Mouse (Mus musculus) spleen, adult 12 weeks (tissue): ENCODE measurements around the gene Cdhr1.

Experiments used
- DNase-seq: peaks from one replicate; pipeline ENCODE4 v3.0.0; 2022; ENCODE audit warnings: low spot score

Cdhr1 gene

DNA sequence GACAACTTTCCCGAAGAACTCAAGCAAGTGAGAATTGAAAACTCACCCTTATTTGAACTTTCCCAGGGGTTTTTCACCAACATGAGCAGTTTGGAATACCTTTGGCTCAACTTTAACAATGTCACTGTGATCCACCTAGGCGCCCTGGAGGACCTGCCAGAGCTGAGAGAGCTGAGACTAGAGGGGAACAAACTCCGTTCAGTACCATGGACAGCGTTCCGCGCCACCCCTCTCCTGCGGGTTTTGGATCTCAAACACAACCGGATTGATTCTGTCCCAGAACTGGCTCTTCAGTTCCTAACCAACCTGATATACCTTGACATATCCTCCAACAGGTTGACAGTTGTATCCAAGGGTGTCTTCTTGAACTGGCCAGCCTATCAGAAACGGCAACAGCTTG lies 29.6 kb downstream of the Cdhr1 start:
- DNase-seq: no peak

DNA sequence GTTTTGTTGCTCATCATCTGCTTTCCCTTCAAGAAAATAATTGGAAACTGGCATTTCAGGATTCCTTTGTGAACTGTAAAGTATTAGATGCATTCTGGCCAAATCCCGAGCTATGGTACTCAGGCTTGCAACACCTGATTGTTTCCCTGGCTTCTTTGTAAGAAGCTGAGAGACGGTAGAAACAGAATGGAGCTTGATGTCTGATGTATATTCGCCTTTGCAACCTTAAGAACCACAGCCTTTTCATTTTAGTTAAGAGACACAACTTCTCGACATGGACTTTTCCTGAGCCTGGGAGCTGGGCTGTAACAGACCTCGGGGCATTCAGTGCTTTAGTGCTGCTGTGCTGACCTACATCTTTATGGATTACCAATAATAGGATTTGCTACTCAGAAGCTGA lies 30.5 kb downstream of the Cdhr1 start, which contains the start of gene Lrit2:
Gene Lrit2 (plus strand): TSS at position 301 of the 400 bp plus-strand sequence.
- DNase-seq: no peak

DNA sequence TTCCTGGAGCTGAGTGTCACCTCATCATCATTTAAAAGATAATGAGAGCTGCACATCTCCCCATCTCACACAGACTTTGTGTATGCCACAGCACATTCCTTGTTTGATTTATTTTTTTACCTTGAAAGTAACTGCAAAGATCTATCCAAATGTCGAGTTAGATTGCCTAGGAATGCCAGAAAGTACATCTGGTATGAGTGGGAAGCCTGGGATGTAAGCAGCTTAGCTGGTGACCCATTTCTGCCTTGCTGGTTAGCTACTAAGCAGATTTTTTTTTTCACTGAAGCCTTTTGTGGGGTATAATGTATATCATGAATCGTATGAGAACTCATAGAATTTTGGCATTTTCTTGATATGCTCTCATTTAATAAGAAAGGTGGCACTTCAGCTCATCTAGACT lies 31.5 kb downstream of the Cdhr1 start:
- no peak for DNase-seq

DNA sequence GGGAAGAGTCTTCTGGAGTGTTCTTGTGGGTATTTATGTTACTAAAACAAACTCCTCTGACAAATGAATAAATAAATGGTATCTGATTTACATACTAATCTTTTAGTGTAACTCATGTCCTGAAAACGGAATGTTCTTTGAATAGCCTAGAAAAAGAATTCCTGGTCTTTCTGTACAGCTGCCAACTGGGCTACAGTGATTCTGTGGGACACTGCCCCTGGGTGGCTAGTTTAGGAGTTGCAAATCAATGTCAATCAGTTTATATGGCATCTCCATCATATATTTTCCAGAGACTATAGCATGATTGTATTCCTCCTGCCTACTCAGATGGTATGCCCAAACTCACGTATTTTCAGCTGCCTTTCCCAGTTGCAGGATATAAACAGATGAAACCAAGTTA lies 33.3 kb downstream of the Cdhr1 start:
- DNase-seq: no peak

DNA sequence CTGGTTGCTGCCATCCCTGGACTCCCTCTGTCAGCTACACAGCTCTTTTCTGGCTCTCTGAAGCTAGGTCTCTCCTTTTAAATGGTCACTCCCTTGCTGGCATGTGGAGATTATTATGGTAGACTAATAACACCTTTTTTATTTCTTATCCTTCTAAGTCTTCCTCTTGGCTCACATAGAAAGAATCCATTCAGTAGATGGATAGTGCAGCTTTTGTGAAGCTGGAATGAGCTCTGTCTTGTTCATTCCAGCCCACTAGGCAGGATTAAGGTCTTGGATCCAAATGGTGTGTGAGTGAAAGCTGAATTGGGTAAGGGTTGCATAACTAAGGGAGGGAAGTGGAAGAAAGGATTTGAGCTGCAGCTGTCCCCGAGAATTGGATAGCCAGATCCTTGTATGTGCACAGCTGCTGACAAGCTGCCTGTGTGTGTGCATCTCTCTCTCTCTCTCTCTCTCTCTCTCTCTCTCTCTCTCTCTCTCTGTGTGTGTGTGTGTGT lies 49.2 kb downstream of the Cdhr1 start, which contains the start of gene Rgr:
Gene Rgr (minus strand): TSS at position 51 of the 497 bp plus-strand sequence.
- DNase-seq: no peak

DNA sequence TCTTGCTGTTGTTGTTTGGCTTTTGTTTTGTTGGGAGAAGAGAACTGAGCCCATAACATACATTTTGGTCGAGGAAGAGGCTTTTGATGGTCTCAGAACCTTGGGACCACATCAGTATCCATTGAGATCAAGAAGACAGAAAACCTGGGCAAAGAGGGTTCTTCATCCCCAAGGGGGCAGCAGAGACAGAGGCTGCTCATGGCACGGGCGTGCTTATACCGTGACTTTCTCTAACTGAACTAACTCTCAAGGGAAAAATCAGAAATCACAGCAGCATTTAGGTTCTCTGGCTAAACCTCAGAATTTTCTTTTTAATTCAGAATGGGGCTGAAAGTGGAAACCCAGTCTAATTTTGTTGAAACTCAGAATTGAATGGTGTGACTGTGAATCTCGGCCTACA lies 63.7 kb downstream of the Cdhr1 start:
- DNase-seq: no peak

DNA sequence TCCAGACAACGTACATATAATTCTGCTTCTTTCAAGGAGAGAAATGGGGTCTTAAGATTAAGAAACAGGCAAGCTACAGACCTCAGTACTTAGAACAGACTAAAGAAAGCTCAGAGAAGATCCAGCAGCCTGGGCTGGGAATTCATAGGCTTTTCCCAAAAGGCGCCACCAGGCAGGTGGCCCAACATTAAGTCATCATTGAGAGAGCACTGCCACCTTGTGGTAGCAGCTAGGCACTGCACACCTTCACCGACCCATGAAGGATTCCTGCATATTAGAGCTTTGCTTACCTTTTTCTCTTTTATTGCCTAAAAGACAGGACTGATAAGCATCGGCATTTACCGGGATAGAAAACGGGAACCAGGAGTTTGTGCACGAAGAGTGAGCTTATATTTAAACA lies 64.9 kb downstream of the Cdhr1 start:
- DNase-seq: no peak

DNA sequence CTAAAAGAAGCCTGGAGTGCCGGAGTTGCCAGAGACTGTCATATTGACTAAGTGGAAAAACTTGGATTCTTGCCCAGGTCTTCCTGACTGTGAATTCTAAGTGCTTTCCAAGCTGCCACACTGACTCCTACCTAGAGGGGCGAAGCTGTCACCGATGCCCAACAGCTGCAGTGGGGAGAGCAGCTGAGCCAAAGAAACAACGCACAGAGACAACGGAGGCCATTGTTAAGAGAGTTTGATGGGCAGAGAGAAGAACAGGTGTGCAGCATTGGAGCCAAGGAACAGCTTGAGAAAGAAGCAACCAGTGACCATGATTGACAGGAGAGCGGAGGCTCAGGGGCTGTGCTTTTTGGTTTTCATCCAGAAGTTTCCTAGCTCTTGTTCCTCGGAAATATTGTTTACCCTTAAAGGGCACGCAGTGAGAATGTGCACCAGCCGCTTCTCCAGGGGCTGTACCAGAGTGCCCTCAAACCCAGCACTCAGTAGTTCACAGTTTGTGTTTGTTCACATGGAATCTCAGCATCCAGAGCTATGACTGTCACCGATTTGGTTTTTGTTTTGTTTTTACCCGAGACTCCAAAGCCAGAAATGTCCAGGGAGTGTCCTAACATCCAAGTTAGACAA lies 65.6 kb downstream of the Cdhr1 start:
- no peak for DNase-seq

DNA sequence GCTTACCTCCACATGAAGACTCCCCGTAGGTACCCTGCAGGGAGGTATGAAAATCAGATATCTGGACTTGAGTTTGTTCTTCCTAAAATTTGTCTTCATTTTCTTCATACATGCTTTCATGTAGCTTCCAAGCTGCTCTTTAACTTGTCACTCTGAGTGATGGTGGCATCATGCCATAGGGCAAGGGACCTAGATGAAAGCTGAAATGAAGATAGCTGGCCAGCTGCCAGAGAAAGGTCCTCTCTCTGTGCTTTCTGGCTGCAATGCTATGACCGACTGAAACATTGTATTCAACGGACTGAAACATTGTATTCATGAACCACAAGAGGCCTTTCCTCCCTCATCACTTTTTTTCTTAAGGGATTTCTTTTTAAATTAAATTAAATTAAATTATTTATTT lies 69.6 kb downstream of the Cdhr1 start:
- DNase-seq: no peak

DNA sequence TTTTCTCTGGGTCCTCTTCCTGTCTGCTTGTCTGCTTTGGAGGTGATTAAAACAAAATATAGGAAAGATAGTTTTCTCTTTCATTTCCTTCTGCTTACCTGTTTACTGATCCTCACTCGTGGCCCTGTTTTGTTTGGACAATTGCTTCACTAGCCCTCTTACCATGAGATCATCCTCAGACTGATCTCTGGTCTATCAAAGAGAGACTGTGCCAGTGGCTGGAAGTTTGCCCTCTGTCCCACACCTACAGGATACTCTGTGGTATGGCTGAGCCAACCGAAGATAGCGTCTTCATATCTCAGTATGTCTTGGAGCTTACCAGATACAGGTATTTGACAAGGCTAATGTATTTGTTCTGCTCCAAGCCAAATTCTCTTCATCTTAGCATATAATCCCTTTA lies 70.2 kb downstream of the Cdhr1 start:
- no peak for DNase-seq
